Mouse (Mus musculus): ENCODE data around the gene Nsun5. TPM values are rescaled to one million over a fixed set of nuclear protein-coding genes. Genes with fewer than 3 reads are reported as not detected.

The Nsun5 gene
- polyA plus RNA-seq, 1 experiment, result 44.4 TPM

DNA sequence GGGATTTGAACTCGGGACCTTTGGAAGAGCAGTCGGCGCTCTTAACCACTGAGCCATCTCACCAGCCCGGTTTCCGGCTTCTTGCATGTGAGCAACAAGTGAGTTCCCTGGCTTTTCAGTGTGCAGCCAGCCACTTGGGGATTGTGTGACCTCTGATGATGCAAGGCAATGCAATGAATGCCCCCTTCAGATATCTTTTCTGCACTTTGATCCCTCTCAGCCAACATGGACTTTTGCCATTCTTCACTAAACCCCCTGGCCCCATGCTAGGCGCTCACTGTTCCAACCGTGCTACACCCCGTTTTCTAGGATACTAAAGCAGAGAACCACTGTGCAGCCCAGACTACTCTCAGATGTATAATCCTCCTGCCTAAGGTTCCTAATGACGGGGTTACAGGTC lies 35.7 kb downstream of the Nsun5 start:
- TF ChIP-seq CTCF (IDR thresholded peaks at IDR 0.05; ENCODE audit: borderline replicate concordance, extremely low read depth, insufficient read depth, insufficient read length), result no peak
- no peak for TF ChIP-seq POLR2A (IDR thresholded peaks at IDR 0.05; ENCODE audit: borderline replicate concordance, extremely low read depth, insufficient read depth, insufficient read length, poor library complexity, severe bottlenecking)

DNA sequence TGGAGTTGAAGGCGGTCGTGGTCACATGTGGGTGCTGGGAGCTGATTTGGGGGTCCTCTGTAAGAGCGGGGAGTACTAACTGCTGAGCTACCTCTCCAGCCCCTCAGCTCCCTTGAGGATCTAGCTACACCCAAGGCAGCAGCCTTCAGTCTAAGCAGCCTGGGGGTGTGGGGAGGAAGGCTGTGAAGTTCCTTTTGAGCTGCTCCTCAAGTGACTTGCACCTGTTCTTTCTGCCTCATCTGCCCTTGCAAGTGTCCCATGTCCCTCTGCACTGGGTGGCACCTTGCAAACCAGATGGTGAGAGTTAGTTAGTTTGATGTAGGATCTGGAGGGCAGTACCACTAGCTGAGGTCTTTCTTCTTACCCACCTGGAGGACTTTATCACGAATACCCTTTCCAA lies 38.4 kb downstream of the Nsun5 start:
- TF ChIP-seq CTCF (IDR thresholded peaks at IDR 0.05; ENCODE audit: borderline replicate concordance, extremely low read depth, insufficient read depth, insufficient read length) (no peak), POLR2A (IDR thresholded peaks at IDR 0.05; ENCODE audit: borderline replicate concordance, extremely low read depth, insufficient read depth, insufficient read length, poor library complexity, severe bottlenecking) (no peak)
- no peak for DNase-seq (ENCODE audit: low read depth)

More for the DNA sequence above, 35.7 kb downstream of the Nsun5 start:
- no peak for DNase-seq (ENCODE audit: low read depth)

DNA sequence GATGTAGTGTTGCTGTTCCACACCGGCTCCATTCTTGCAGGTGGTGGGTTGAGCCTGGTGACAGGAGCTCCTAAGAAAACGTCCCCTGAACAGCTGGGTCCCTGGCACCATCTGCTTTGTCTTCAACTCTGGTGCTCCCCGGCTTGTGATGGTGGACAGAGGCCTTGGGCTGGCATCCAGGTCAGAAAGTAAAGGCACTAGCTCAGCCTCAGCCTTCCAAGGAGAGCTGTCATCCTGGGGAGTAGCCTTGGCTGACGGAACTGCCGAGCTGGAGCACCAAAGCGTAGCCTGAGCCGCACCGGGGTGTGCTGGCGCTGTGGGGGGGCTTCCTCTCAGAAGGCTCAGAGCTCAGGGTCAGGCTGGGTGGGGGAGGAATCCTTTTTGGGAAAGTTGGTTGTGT lies 40.5 kb downstream of the Nsun5 start:
- TF ChIP-seq CTCF (IDR thresholded peaks at IDR 0.05; ENCODE audit: borderline replicate concordance, extremely low read depth, insufficient read depth, insufficient read length) (no peak), POLR2A (IDR thresholded peaks at IDR 0.05; ENCODE audit: borderline replicate concordance, extremely low read depth, insufficient read depth, insufficient read length, poor library complexity, severe bottlenecking) (no peak)
- no peak for DNase-seq (ENCODE audit: low read depth)

Other genes with a start within 250 kb of the Nsun5 start
- 11.5 and 14.1 TPM in 2 replicates for gene Tbl2, start 220.3 kb upstream of the Nsun5 start, polyA plus RNA-seq (2012; rRNA removed)
- 22.6 and 22.9 TPM in 2 replicates for gene Bcl7b, start 201.7 kb upstream of the Nsun5 start, polyA plus RNA-seq (2012; rRNA removed)
- 56.5 and 70.7 TPM in 2 replicates for gene Baz1b, start 182.7 kb upstream of the Nsun5 start, polyA plus RNA-seq (2012; rRNA removed)
- 17.6 and 20.9 TPM in 2 replicates for gene Fzd9, start 118.7 kb upstream of the Nsun5 start, polyA plus RNA-seq (2012; rRNA removed)
- gene Fkbp6, start 19.9 kb upstream of the Nsun5 start, polyA plus RNA-seq (2012; rRNA removed), result 0.06 and 0.40 TPM in 2 replicates
- not detected in 2 replicates for gene Trim50, start 16.7 kb upstream of the Nsun5 start, polyA plus RNA-seq (2012; rRNA removed)
- gene Pom121, start 24.6 kb downstream of the Nsun5 start, polyA plus RNA-seq (2012; rRNA removed), result 21.7 and 45.5 TPM in 2 replicates
- gene Hip1, start 175.2 kb downstream of the Nsun5 start, polyA plus RNA-seq (2012; rRNA removed), result 44.0 and 58.5 TPM in 2 replicates
- not detected in 2 replicates for gene Ccl26, start 193.6 kb downstream of the Nsun5 start, polyA plus RNA-seq (2012; rRNA removed)
- 0.97 and 1.3 TPM in 2 replicates for gene Ccl24, start 203.1 kb downstream of the Nsun5 start, polyA plus RNA-seq (2012; rRNA removed)

All from brain, embryonic 14.5 days (tissue).